Mouse (Mus musculus): Measurements from ENCODE around the gene Rbfox1. TPM values are rescaled to one million over a fixed set of nuclear protein-coding genes. Genes with fewer than 3 reads are reported as not detected.

Rbfox1 gene
- total RNA-seq, 2 experiments from 2014 or later: not detected

DNA sequence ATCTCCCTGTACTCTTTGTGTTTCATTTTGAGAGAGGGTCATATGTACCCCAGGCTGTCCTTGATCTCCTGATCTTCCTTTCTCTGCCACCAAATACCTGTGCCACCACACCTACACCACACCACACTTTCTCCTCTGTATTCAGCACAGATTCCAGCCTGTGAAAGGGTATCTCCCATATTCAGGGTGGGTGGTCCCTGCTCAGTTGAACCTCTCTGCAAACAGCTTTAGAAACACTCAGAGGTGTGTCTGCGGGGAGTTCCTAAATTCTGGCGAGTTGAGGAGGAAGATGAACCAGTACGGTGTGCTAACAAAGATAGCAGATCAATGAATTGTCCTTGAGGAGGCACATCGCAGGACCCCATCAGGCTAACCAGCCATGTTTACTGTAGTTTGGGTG, 1572.4 kb downstream of the Rbfox1 start:
- ATAC-seq (replicated peaks; ENCODE audit: low FRiP score, poor library complexity, severe bottlenecking): no peak
